Mouse (Mus musculus) heart, embryonic 11.5 days (tissue): ENCODE data around the gene Prkg1. TPM values are rescaled to one million over a fixed set of nuclear protein-coding genes. Genes with fewer than 3 reads are reported as not detected.
A peak's percentile ranks its signal among the peaks of the same experiment; 100 is the strongest.

Experiments
- ATAC-seq: fragments of 200-750 bp; cut with Nextera tagmentation; replicated peaks from 2 replicates; pipeline ENCODE4 v1.8.0; 2017; ENCODE audit warnings: moderate library complexity; ENCODE audit not compliant: insufficient number of reproducible peaks, low FRiP score, low TSS enrichment
- H3K27ac ChIP-seq: fragments of 300-500 bp; sonication (generic); 2 replicates; pipeline ENCODE4 v1.5.1; 2014; ENCODE audit warnings: mild to moderate bottlenecking, low read depth, low read length
- H3K27me3 ChIP-seq: fragments of 300-500 bp; sonication (generic); 2 replicates; pipeline ENCODE4 v1.6.1; 2014; ENCODE audit warnings: mild to moderate bottlenecking, low read length, mixed read lengths; ENCODE audit not compliant: control insufficient read depth, insufficient read depth
- H3K36me3 ChIP-seq: fragments of 300-500 bp; sonication (generic); 2 replicates; pipeline ENCODE4 v1.6.1; 2014; ENCODE audit warnings: mild to moderate bottlenecking, low read length, moderate library complexity, mixed read lengths; ENCODE audit not compliant: control insufficient read depth, insufficient read depth
- H3K4me1 ChIP-seq: fragments of 300-500 bp; sonication (generic); 2 replicates; pipeline ENCODE4 v1.6.1; 2014; ENCODE audit warnings: low read length; ENCODE audit not compliant: control insufficient read depth, insufficient read depth
- H3K4me2 ChIP-seq: fragments of 300-500 bp; sonication (generic); 2 replicates; pipeline ENCODE4 v1.6.1; 2014; ENCODE audit warnings: mild to moderate bottlenecking, moderate library complexity
- H3K4me3 ChIP-seq: fragments of 300-500 bp; sonication (generic); 2 replicates; pipeline ENCODE4 v1.5.1; 2014; ENCODE audit warnings: low read depth, low read length
- H3K9ac ChIP-seq: fragments of 300-500 bp; sonication (generic); 2 replicates; pipeline ENCODE4 v1.6.1; 2014; ENCODE audit warnings: mild to moderate bottlenecking, low read depth, low read length, moderate library complexity
- H3K9me3 ChIP-seq: fragments of 300-500 bp; sonication (generic); replicated peaks from 2 replicates; pipeline ENCODE4 v1.6.1; 2016; ENCODE audit warnings: low read length; ENCODE audit not compliant: control insufficient read depth
- WGBS: fragments of 180-500 bp; shearing (Covaris S2); extraction: QIAGEN DNeasy Blood & Tissue Kit; methylation state at CpG from one replicate; pipeline ENCODE4 v1.1.7; 2014; ENCODE audit not compliant: insufficient replicate concordance; 5-methylcytosine and 5-hydroxymethylcytosine counted together
- polyA plus RNA-seq: library from polyadenylated mRNA; unstranded; fragments of >200 nt; fragmentation: Nextera tagmentation; extraction: Ambion mirVana; gene quantifications from 2 replicates; pipeline ENCODE4 v1.2.1, GENCODE M21; 2014

Gene Prkg1
- polyA plus RNA-seq, 1 experiment from 2014 or later, result 10.9 TPM

DNA sequence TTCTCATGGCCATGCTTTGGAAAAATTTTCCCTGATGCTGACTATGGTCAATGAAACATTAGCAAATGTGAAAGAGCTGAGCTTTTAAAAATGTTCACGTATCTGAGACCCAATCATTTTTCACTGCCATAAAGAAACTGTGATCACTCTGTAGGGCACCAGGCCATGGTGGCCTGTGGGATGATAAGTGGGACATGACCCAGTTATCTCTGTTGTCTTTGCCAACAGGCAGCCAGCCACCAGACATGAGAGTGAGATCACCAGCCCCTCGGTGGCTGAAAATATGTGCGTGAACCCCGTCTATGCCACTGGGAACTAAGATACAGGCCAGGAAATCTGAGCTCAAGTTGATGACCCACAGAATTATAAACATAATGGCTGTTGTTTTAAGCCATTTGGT lies 14.2 kb upstream of the Prkg1 start:
- no peak overlapping the region for H3K4me3 ChIP-seq
- no peak overlapping the region for H3K27ac ChIP-seq
- H3K9ac ChIP-seq, result no peak overlapping the region
- no peak overlapping the region for H3K4me2 ChIP-seq
- 41% methylated on average over 4 of the region's 4 CpGs for WGBS
- ATAC-seq, result no peak
- no peaks in the 10 kb centered on the region for H3K9me3 ChIP-seq
- peaks cover 6% of the 10 kb centered on the region for H3K4me1 ChIP-seq
- H3K27me3 ChIP-seq, result no peaks in the 10 kb centered on the region
- H3K36me3 ChIP-seq, result no peaks in the 10 kb centered on the region

DNA sequence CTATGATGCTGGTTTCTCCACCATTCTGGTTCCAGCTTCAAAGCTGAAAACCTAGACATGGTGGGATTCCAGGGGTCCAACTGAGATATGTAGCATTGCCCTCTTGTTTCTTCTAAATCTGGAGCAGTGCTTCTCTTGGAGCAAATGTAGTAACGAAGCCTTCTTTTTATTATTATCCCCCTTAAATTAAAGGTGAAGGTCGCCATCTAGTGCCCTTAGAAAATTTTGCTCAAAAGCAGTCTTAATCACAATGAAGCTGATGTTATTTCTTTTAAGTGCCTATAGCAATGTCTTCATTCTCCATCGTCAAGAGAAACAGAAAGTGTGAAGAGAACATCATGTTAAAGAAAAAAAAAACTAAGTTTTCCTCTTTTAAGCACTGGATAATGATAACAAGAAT lies 2.2 kb upstream of the Prkg1 start:
- H3K9ac ChIP-seq, result no peak overlapping the region
- H3K4me3 ChIP-seq, result no peak overlapping the region
- H3K9me3 ChIP-seq, result no peaks in the 10 kb centered on the region
- no peak for ATAC-seq
- 7% methylated on average over 3 of the region's 3 CpGs for WGBS
- no peak overlapping the region for H3K27ac ChIP-seq
- no peaks in the 10 kb centered on the region for H3K27me3 ChIP-seq
- H3K36me3 ChIP-seq, result no peaks in the 10 kb centered on the region
- H3K4me2 ChIP-seq, result no peak overlapping the region
- H3K4me1 ChIP-seq, result no peaks in the 10 kb centered on the region

DNA sequence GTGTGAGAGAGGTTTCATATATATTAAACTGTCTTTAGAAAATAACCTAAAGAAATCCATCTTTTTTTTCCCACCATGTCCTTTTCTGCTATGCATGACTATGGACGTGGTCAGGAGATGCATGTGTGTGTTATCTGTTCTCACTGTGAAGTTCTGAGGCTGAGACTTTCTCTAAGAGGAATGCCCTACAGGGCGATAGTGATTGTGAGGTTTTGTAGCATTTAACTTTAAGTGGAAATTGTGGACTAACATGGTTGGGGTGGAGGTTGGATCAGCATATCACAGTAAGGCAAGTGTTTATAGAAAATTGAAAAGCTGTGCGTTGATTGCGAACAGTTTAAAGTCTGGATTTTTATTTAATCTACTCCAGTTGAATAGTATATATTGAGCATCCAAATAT lies 618 bp upstream of the Prkg1 start:
- H3K36me3 ChIP-seq, result no peaks in the 10 kb centered on the region
- peak overlapping the region; percentile 83 for H3K4me2 ChIP-seq
- peak overlapping the region; percentile 50; the same call in 1 of the 2 replicates for H3K9ac ChIP-seq
- H3K27ac ChIP-seq, result no peak overlapping the region
- H3K9me3 ChIP-seq, result no peaks in the 10 kb centered on the region
- peak overlapping the region; percentile 86 for H3K4me3 ChIP-seq
- no peaks in the 10 kb centered on the region for H3K27me3 ChIP-seq
- no peak for ATAC-seq
- WGBS, result 25% methylated on average over 4 of the region's 4 CpGs
- 0 out of 2 replicates have a peak, but pooled peaks cover 1% of the 10 kb centered on the region for H3K4me1 ChIP-seq

DNA sequence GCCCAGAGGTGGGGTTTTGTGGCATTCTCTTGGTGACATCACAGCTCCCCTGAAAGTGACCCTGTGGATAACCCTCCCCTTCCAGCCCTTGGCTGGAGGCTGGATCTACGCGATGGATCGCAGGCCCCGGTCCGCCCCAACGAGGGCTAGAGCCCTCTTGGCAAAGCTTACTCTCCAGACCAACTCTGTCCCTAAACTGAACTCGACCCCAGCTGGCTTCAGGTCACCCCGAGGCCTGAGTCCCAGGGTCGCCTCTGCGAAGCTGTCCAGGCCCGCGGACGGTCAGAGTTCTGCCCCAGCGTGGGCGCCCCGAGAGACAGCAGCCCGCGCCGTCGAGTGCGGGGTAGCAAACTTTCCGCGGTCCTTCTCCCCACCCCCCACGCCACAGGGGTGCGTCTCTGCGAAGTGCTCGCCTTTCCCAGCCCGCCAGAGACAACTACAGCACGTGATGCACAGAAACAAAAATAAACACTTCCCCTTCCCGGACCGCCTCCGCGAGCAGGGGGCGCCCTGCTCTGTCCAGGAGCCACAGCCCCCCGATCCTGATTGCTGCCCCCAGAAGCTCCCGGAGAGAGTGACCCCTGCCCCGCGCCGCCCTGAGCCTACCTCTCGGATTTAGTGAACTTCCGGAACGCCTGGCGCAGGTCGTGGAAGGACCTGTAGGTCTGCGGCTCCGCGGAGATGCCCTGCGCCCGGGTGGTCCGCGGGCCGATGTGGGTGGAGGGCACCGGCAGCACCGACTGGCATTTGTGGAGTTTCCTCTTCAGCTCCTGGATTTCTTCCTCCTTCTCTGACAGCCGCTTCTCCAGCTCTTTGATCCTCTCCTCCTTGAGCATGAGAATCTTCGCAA lies 657 bp downstream of the Prkg1 start:
- no peaks in the 10 kb centered on the region for H3K9me3 ChIP-seq
- ATAC-seq, result peak; percentile 63
- 0 out of 2 replicates have a peak, but pooled peaks cover 5% of the 10 kb centered on the region for H3K4me1 ChIP-seq
- peak overlapping the region; percentile 83 for H3K4me2 ChIP-seq
- no peaks in the 10 kb centered on the region for H3K27me3 ChIP-seq
- peak overlapping the region; percentile 86 for H3K9ac ChIP-seq
- H3K4me3 ChIP-seq, result peak overlapping the region; percentile 86
- under 1% methylated on average over 56 of the region's 56 CpGs for WGBS
- no peaks in the 10 kb centered on the region for H3K36me3 ChIP-seq
- peak overlapping the region; percentile 95 for H3K27ac ChIP-seq

DNA sequence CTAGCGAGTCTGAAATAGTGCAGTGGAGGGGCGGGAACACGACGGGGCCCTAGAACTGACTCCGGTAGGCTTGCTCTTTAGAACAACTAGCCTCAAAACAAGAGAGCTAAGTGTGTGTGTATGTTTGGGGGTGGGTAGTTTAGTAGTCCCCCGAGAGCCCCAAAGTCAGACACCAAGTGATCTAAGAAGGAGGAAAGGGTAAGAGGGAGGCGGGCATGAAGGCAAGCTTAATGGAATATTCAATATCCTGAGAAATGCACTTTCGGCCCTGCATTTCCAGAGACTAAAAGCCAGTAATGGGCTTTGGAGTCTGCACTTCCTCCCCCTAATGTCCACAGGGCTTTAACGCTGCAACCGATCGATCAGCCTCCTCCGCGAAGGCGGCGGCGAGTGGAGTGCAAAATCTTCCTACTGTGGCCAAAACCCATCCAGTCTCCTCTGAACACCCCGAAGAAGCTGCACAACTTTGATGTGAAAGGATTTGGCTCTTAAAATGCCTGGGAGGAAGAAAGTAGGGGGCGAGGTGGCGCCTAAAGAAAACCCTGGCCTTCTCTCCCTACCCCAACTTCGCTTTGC lies 1.5 kb downstream of the Prkg1 start:
- Histone ChIP-seq H3K4me3 (peak overlapping the region; percentile 86), H3K9ac (peak overlapping the region; percentile 86), H3K4me1 (0 out of 2 replicates have a peak, but pooled peaks cover 5% of the 10 kb centered on the region), H3K27me3 (no peaks in the 10 kb centered on the region), H3K9me3 (no peaks in the 10 kb centered on the region), H3K36me3 (no peaks in the 10 kb centered on the region), H3K4me2 (peak overlapping the region; percentile 83), H3K27ac (peak overlapping the region; percentile 95)
- no peak for ATAC-seq
- 3% methylated on average over 20 of the region's 20 CpGs for WGBS

DNA sequence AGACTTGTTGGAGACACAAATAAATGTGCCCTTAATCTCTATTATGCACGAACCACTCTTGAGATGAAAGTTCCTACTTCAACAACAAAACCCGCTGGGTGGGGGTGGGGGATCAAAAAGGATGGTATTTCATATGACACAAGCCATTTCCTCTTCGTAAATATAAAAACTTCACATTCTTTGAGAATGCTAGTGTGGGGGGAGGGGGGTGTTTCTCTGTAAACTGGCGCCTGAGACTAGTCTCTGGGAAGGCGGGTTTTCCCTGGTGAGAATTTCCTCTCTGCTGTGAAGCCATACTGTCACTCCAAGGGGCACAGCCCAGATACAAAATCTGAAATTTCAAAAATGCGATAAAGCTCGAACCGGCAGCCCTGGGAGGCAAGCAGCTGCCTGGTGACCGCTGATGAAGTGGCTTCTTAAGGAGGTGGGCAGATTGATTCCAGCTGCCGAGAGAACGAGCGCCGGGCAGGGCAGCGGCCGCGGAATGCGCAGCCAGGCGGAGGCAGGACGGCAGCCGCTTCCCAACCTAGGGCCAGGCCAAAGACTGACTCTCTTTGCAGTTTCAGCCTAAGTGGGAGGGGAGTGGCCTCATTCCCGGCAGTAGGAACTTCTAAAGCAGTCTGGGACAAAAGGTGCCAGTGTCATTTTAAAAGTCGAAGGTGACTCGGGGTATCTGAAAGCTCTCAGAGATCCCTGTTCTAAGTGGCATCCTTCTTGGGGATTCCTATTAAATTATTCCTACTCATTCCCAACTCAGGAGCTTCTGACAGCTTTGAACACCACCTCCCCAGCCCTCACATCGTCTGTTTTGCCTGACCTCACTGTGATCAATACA lies 2.2 kb downstream of the Prkg1 start:
- no peaks in the 10 kb centered on the region for H3K36me3 ChIP-seq
- H3K27ac ChIP-seq, result peak overlapping the region; percentile 95
- H3K9me3 ChIP-seq, result no peaks in the 10 kb centered on the region
- under 1% methylated on average over 24 of the region's 24 CpGs for WGBS
- peak overlapping the region; percentile 86 for H3K9ac ChIP-seq
- peak overlapping the region; percentile 83 for H3K4me2 ChIP-seq
- H3K27me3 ChIP-seq, result no peaks in the 10 kb centered on the region
- H3K4me3 ChIP-seq, result peak overlapping the region; percentile 86
- no peak for ATAC-seq
- 0 out of 2 replicates have a peak, but pooled peaks cover 5% of the 10 kb centered on the region for H3K4me1 ChIP-seq

DNA sequence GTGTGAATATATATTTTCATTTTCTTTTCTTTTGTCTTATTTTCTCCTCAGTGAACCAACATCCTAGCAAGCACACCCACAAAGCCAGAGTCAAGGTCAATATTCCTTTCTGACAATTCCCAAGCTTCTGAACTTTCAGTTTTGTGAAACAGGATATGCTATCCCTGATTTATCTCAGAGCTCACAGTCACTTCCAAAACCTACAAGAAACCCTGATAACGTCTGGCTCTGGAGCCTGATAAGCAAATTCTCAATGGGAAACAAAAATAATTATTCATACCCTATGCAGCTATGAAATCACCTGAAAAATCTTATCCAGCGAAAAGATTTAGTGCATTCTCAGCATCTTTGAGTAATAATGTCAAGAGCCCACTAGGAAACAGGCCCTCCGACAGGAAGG lies 5.0 kb downstream of the Prkg1 start:
- H3K4me3 ChIP-seq, result no peak overlapping the region
- WGBS, result 34% methylated on average over 3 of the region's 3 CpGs
- H3K9me3 ChIP-seq, result no peaks in the 10 kb centered on the region
- H3K4me1 ChIP-seq, result peaks cover 9% of the 10 kb centered on the region; the same call in 1 of the 2 replicates
- no peak overlapping the region; the same call in 1 of the 2 replicates for H3K4me2 ChIP-seq
- H3K27me3 ChIP-seq, result no peaks in the 10 kb centered on the region
- no peak overlapping the region for H3K9ac ChIP-seq
- H3K36me3 ChIP-seq, result no peaks in the 10 kb centered on the region
- H3K27ac ChIP-seq, result peak overlapping the region; percentile 64; the same call in 1 of the 2 replicates
- no peak for ATAC-seq
